Mouse (Mus musculus) embryonic fibroblast, embryonic 13.5 days (primary cell): ENCODE measurements around the gene Sst.

Experiments used
- CTCF ChIP-seq: IDR thresholded peaks from 2 replicates; pipeline ENCODE4 v1.5.1; 2011; ENCODE audit warnings: mild to moderate bottlenecking, control low read depth, low read length, moderate library complexity, borderline replicate concordance; ENCODE audit not compliant: insufficient read depth
- POLR2A ChIP-seq: IDR thresholded peaks from 2 replicates; pipeline ENCODE4 v1.6.1; 2011; ENCODE audit warnings: low read depth, mild to moderate bottlenecking, control low read depth, low read length, moderate library complexity

DNA sequence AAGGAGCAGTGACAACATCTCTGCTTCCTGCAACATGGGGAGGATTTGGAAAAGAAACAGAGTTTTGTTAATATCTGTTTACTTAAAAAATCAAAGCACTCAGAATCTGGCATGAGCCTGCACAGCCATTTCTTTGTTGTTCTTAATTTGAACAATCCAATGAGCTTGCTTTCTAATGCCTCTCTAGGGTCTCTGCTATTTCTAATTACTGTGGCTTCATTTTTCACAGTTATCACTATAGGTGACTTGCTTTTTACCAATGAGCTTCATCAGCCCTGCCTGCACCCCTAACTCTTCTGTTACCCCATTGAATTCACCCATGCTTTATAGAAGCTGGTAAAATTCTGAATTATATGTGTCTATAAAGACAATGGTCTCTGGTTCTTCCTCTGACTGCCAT lies 41.0 kb downstream of the Sst start:
- TF ChIP-seq CTCF (no peak), POLR2A (no peak)
